Mouse (Mus musculus) layer of hippocampus, postnatal 36 days (tissue): ENCODE measurements around the gene Zkscan1. TPM values are rescaled to one million over a fixed set of nuclear protein-coding genes. Genes with fewer than 3 reads are reported as not detected.
A peak's percentile ranks its signal among the peaks of the same experiment; 100 is the strongest.
"Not testable (repeated sequence)": the region's sequence is repeated elsewhere in the genome, so short reads cannot be mapped to it uniquely, and the experiment has no call there.

Source experiments
- DNase-seq, 2 experiments: peaks; one replicate each; pipeline ENCODE4 v3.0.0; 2022
- total RNA-seq, 2 experiments: library from RNA; stranded (reverse); gene quantifications; 2 replicates each; pipeline ENCODE4 v1.2.3; 2021

Gene Zkscan1
- total RNA-seq, result 10 to 100 TPM; 41.5 to 41.9 TPM

GRCm38 (mm10) chr5:138084996-138085395, at the start of gene Zkscan1:
Gene Zkscan1 (plus strand): TSS chr5:138085084.
- DNase-seq, result peak; percentile 75 to 78

GRCm38 (mm10) chr5:138052894-138053293, 32.0 kb upstream of the Zkscan1 start, which contains the start of gene Smok3c:
Gene Smok3c (plus strand): TSS chr5:138053194.
- not testable (repeated sequence) for DNase-seq

GRCm38 (mm10) chr5:138073803-138074202, 11.1 kb upstream of the Zkscan1 start:
- no peak for DNase-seq

GRCm38 (mm10) chr5:138075684-138076083, 9.2 kb upstream of the Zkscan1 start:
- DNase-seq, result no peak

- no peak for DNase-seq
These were observed 8.7 kb upstream of the Zkscan1 start for GRCm38 (mm10) chr5:138076148-138076547.

GRCm38 (mm10) chr5:138080456-138080855, 4.4 kb upstream of the Zkscan1 start:
- DNase-seq, result no peak

- no peak for DNase-seq
These were observed 3.4 kb upstream of the Zkscan1 start for GRCm38 (mm10) chr5:138081446-138081845.

- no peak for DNase-seq
These were observed 1.5 kb upstream of the Zkscan1 start for GRCm38 (mm10) chr5:138083318-138083900.

GRCm38 (mm10) chr5:138083936-138084335, 948 bp upstream of the Zkscan1 start:
- DNase-seq, result no peak

- no peak for DNase-seq
These were observed 377 bp upstream of the Zkscan1 start for GRCm38 (mm10) chr5:138084507-138084906.

GRCm38 (mm10) chr5:138085421-138085911, 582 bp downstream of the Zkscan1 start:
- DNase-seq, result peak in 1 of 2 experiments; percentile 21

GRCm38 (mm10) chr5:138086842-138087241, 2.0 kb downstream of the Zkscan1 start:
- DNase-seq, result no peak

GRCm38 (mm10) chr5:138088366-138088765, 3.5 kb downstream of the Zkscan1 start:
- DNase-seq, result no peak

- no peak for DNase-seq
These were observed 4.2 kb downstream of the Zkscan1 start for GRCm38 (mm10) chr5:138089108-138089551.

GRCm38 (mm10) chr5:138090271-138090670, 5.4 kb downstream of the Zkscan1 start:
- DNase-seq, result no peak

GRCm38 (mm10) chr5:138090737-138091136, 5.9 kb downstream of the Zkscan1 start:
- no peak for DNase-seq

- DNase-seq, result no peak
These were observed 7.9 kb downstream of the Zkscan1 start for GRCm38 (mm10) chr5:138092771-138093170.

- DNase-seq, result no peak
These were observed 9.6 kb downstream of the Zkscan1 start for GRCm38 (mm10) chr5:138094474-138094873.

- DNase-seq, result no peak
These were observed 20.1 kb downstream of the Zkscan1 start for GRCm38 (mm10) chr5:138104976-138105375.

GRCm38 (mm10) chr5:138107130-138107529, 22.2 kb downstream of the Zkscan1 start:
- no peak for DNase-seq

GRCm38 (mm10) chr5:138109847-138110396, 25.0 kb downstream of the Zkscan1 start:
- DNase-seq, result not testable (repeated sequence)

GRCm38 (mm10) chr5:138116255-138117198, 31.6 kb downstream of the Zkscan1 start, which contains the start of gene Zscan21:
Gene Zscan21 (plus strand): TSS chr5:138116903.
- peak; percentile 88 to 92 for DNase-seq
